Mouse (Mus musculus) lung, embryonic 14.5 days (tissue): ENCODE measurements around the gene Car11. TPM values are rescaled to one million over a fixed set of nuclear protein-coding genes. Genes with fewer than 3 reads are reported as not detected.

ENCODE experiments used
- ATAC-seq: fragments of 200-750 bp; cut with Nextera tagmentation; 2 replicates; pipeline ENCODE4 v1.8.0; 2017; ENCODE audit warnings: mild to moderate bottlenecking, moderate TSS enrichment, moderate library complexity; ENCODE audit not compliant: insufficient read depth
- DNase-seq: peaks from one replicate; pipeline ENCODE4 v3.0.0-alpha.2; 2015
- H3K27ac ChIP-seq: fragments of 300-500 bp; sonication (generic); 2 replicates; pipeline ENCODE4 v1.5.1; 2014; ENCODE audit warnings: low read depth, mild to moderate bottlenecking, moderate library complexity
- H3K27me3 ChIP-seq: fragments of 300-500 bp; sonication (generic); 2 replicates; pipeline ENCODE4 v1.6.1; 2014; ENCODE audit warnings: low read length, control low read depth; ENCODE audit not compliant: insufficient read depth
- H3K36me3 ChIP-seq: fragments of 300-500 bp; sonication (generic); 2 replicates; pipeline ENCODE4 v1.6.1; 2014; ENCODE audit warnings: control low read depth; ENCODE audit not compliant: insufficient read depth
- H3K4me1 ChIP-seq: fragments of 300-500 bp; sonication (generic); 2 replicates; pipeline ENCODE4 v1.6.1; 2014; ENCODE audit warnings: antibody characterized with exemption, control low read depth; ENCODE audit not compliant: insufficient read depth
- H3K4me2 ChIP-seq: fragments of 300-500 bp; sonication (generic); 2 replicates; pipeline ENCODE4 v1.6.1; 2014; ENCODE audit warnings: mild to moderate bottlenecking
- H3K4me3 ChIP-seq: fragments of 300-500 bp; sonication (generic); 2 replicates; pipeline ENCODE4 v1.5.1; 2014; ENCODE audit warnings: low read depth, low read length
- H3K9ac ChIP-seq: fragments of 300-500 bp; sonication (generic); 2 replicates; pipeline ENCODE4 v1.6.1; 2014
- H3K9me3 ChIP-seq: fragments of 300-500 bp; sonication (generic); 2 replicates; pipeline ENCODE4 v1.6.1; 2016; ENCODE audit warnings: low read depth, low read length, control low read depth
- CTCF ChIP-seq: IDR thresholded peaks from 2 replicates; pipeline ENCODE4 v1.5.1; 2016; ENCODE audit warnings: antibody characterized with exemption, low read depth
- WGBS: fragments of 180-500 bp; shearing (Covaris S2); extraction: QIAGEN DNeasy Blood & Tissue Kit; methylation state at CpG from one replicate; pipeline ENCODE4 v1.1.7; 2014; 5-methylcytosine and 5-hydroxymethylcytosine counted together
- polyA plus RNA-seq: library from polyadenylated mRNA; unstranded; fragments of >200 nt; fragmentation: Nextera tagmentation; extraction: Ambion mirVana; gene quantifications from 2 replicates; pipeline ENCODE4 v1.2.1, GENCODE M21; 2014

Gene Car11
- polyA plus RNA-seq, 1 experiment from 2014 or later: 2.0 TPM

GRCm38 (mm10) chr7:45719738-45720412, 20.2 kb downstream of the Car11 start:
- Histone ChIP-seq H3K9me3 (no peaks in the 10 kb centered on the region), H3K9ac (peak overlapping the region; percentile 99), H3K27ac (no peak overlapping the region), H3K27me3 (no peaks in the 10 kb centered on the region), H3K4me2 (peak overlapping the region; percentile 99), H3K36me3 (peaks cover 63% of the 10 kb centered on the region), H3K4me3 (peak overlapping the region; percentile 98), H3K4me1 (peaks cover 13% of the 10 kb centered on the region; the same call in 1 of the 2 replicates)
- no peak for DNase-seq
- no peak for TF ChIP-seq CTCF
- no peak for ATAC-seq
- WGBS: 85% methylated on average over 15 of the region's 16 CpGs

- peak; percentile 40 for TF ChIP-seq CTCF
- 0 out of 2 replicates have a peak within 1 kb of the TSS, but pooled peaks have one; percentile 36 for H3K27ac ChIP-seq
- H3K4me3 ChIP-seq: no peak within 1 kb of the TSS
- 0 out of 2 replicates have a peak within 1 kb of the TSS, but pooled peaks have one; percentile 3 for H3K9ac ChIP-seq
- ATAC-seq: no peak
- peaks cover 70% of the 10 kb centered on the region for H3K36me3 ChIP-seq
- H3K27me3 ChIP-seq: no peaks in the 10 kb centered on the region
- H3K9me3 ChIP-seq: no peaks in the 10 kb centered on the region
- WGBS: 79% methylated on average over 14 of the region's 14 CpGs
- H3K4me2 ChIP-seq: peak within 1 kb of the TSS; percentile 99; the same call in 1 of the 2 replicates
- DNase-seq: no peak
- peaks cover 11% of the 10 kb centered on the region; the same call in 1 of the 2 replicates for H3K4me1 ChIP-seq
These were observed 21.0 kb downstream of the Car11 start, which contains the start of gene Fam83e for GRCm38 (mm10) chr7:45720413-45721233. Gene Fam83e (plus strand): TSS chr7:45721212.

- 0 out of 2 replicates have a peak overlapping the region, but pooled peaks have one; percentile 36 for H3K27ac ChIP-seq
- no peaks in the 10 kb centered on the region for H3K9me3 ChIP-seq
- peaks cover 75% of the 10 kb centered on the region for H3K36me3 ChIP-seq
- H3K4me3 ChIP-seq: no peak overlapping the region
- DNase-seq (no peak), ATAC-seq (no peak)
- 72% methylated on average over 7 of the region's 7 CpGs for WGBS
- no peaks in the 10 kb centered on the region for H3K27me3 ChIP-seq
- TF ChIP-seq CTCF: no peak
- H3K4me1 ChIP-seq: peaks cover 10% of the 10 kb centered on the region; the same call in 1 of the 2 replicates
- H3K9ac ChIP-seq: 0 out of 2 replicates have a peak overlapping the region, but pooled peaks have one; percentile 3
- no peak overlapping the region for H3K4me2 ChIP-seq
These were observed 21.6 kb downstream of the Car11 start for GRCm38 (mm10) chr7:45721234-45721571.

- no peak for ATAC-seq
- Histone ChIP-seq H3K9ac (no peak overlapping the region), H3K36me3 (peaks cover 81% of the 10 kb centered on the region), H3K27me3 (no peaks in the 10 kb centered on the region), H3K4me3 (no peak overlapping the region), H3K9me3 (no peaks in the 10 kb centered on the region), H3K4me1 (peaks cover 5% of the 10 kb centered on the region; the same call in 1 of the 2 replicates), H3K4me2 (no peak overlapping the region), H3K27ac (0 out of 2 replicates have a peak overlapping the region, but pooled peaks have one; percentile 36)
- TF ChIP-seq CTCF: no peak
- DNase-seq: no peak
- WGBS: 58% methylated on average over 13 of the region's 13 CpGs
These were observed 22.2 kb downstream of the Car11 start for GRCm38 (mm10) chr7:45721642-45722347.

GRCm38 (mm10) chr7:45722348-45722713, 22.7 kb downstream of the Car11 start:
- DNase-seq (no peak), ATAC-seq (no peak)
- no peaks in the 10 kb centered on the region for H3K9me3 ChIP-seq
- no peak for TF ChIP-seq CTCF
- no peak overlapping the region for H3K9ac ChIP-seq
- H3K4me1 ChIP-seq: 0 out of 2 replicates have a peak, but pooled peaks cover 5% of the 10 kb centered on the region
- H3K27ac ChIP-seq: no peak overlapping the region
- H3K36me3 ChIP-seq: peaks cover 86% of the 10 kb centered on the region
- no peak overlapping the region for H3K4me2 ChIP-seq
- 67% methylated on average over 13 of the region's 13 CpGs for WGBS
- H3K27me3 ChIP-seq: no peaks in the 10 kb centered on the region
- no peak overlapping the region for H3K4me3 ChIP-seq

- 85% methylated on average over 4 of the region's 4 CpGs for WGBS
- Histone ChIP-seq H3K36me3 (peaks cover 90% of the 10 kb centered on the region), H3K4me2 (no peak overlapping the region), H3K27ac (no peak overlapping the region), H3K9me3 (no peaks in the 10 kb centered on the region), H3K27me3 (no peaks in the 10 kb centered on the region), H3K4me1 (0 out of 2 replicates have a peak, but pooled peaks cover 5% of the 10 kb centered on the region), H3K4me3 (no peak overlapping the region), H3K9ac (no peak overlapping the region)
- TF ChIP-seq CTCF: no peak
- DNase-seq (no peak), ATAC-seq (no peak)
These were observed 23.7 kb downstream of the Car11 start for GRCm38 (mm10) chr7:45723301-45723700.
